Mouse (Mus musculus) midbrain, embryonic 12.5 days (tissue): ENCODE results near the gene Fxyd2. TPM values are rescaled to one million over a fixed set of nuclear protein-coding genes. Genes with fewer than 3 reads are reported as not detected.

Experiments used
- ATAC-seq: fragments of 200-750 bp; cut with Nextera tagmentation; 2 replicates; pipeline ENCODE4 v1.8.0; 2017; ENCODE audit warnings: low read depth, moderate TSS enrichment, moderate library complexity; ENCODE audit not compliant: low FRiP score
- H3K27ac ChIP-seq: fragments of 300-500 bp; sonication (generic); replicated peaks from 2 replicates; pipeline ENCODE4 v1.5.1; 2016; ENCODE audit warnings: mild to moderate bottlenecking
- H3K27me3 ChIP-seq: fragments of 300-500 bp; sonication (generic); 2 replicates; pipeline ENCODE4 v1.6.1; 2016; ENCODE audit warnings: mild to moderate bottlenecking
- H3K36me3 ChIP-seq: fragments of 300-500 bp; sonication (generic); 2 replicates; pipeline ENCODE4 v1.6.1; 2016
- H3K4me1 ChIP-seq: fragments of 300-500 bp; sonication (generic); 2 replicates; pipeline ENCODE4 v1.6.1; 2016
- H3K4me2 ChIP-seq: fragments of 300-500 bp; sonication (generic); replicated peaks from 2 replicates; pipeline ENCODE4 v1.6.1; 2016; ENCODE audit warnings: mild to moderate bottlenecking, moderate library complexity
- H3K4me3 ChIP-seq: fragments of 300-500 bp; sonication (generic); 2 replicates; pipeline ENCODE4 v1.5.1; 2016; ENCODE audit warnings: mild to moderate bottlenecking
- H3K9ac ChIP-seq: fragments of 300-500 bp; sonication (generic); replicated peaks from 2 replicates; pipeline ENCODE4 v1.6.1; 2016; ENCODE audit warnings: mild to moderate bottlenecking, moderate library complexity
- H3K9me3 ChIP-seq: fragments of 300-500 bp; sonication (generic); 2 replicates; pipeline ENCODE4 v1.6.1; 2016; ENCODE audit warnings: mild to moderate bottlenecking
- WGBS: fragments of 180-500 bp; shearing (Covaris S2); methylation state at CpG from one replicate; pipeline ENCODE4 v1.1.7; 2016; 5-methylcytosine and 5-hydroxymethylcytosine counted together
- polyA plus RNA-seq: library from polyadenylated mRNA; unstranded; fragments of >200 nt; fragmentation: Nextera tagmentation; extraction: Ambion mirVana; gene quantifications from 2 replicates; pipeline ENCODE4 v1.2.1, GENCODE M21; 2016

Fxyd2 gene
- polyA plus RNA-seq, 1 experiment from 2014 or later: 2.9 TPM

GRCm38 (mm10) chr9:45412700-45413477, 13.4 kb downstream of the Fxyd2 start:
- Histone ChIP-seq H3K4me1 (0 out of 2 replicates have a peak, but pooled peaks cover 5% of the 10 kb centered on the region), H3K4me2 (no peak overlapping the region), H3K27me3 (peaks cover 15% of the 10 kb centered on the region), H3K27ac (no peak overlapping the region), H3K9ac (no peak overlapping the region), H3K4me3 (no peak overlapping the region), H3K36me3 (no peaks in the 10 kb centered on the region), H3K9me3 (no peaks in the 10 kb centered on the region)
- no peak for ATAC-seq
- 70% methylated on average over 4 of the region's 4 CpGs for WGBS

- H3K4me3 ChIP-seq: no peak overlapping the region
- H3K36me3 ChIP-seq: no peaks in the 10 kb centered on the region
- no peaks in the 10 kb centered on the region for H3K9me3 ChIP-seq
- no peak overlapping the region for H3K4me2 ChIP-seq
- no peak overlapping the region for H3K27ac ChIP-seq
- 0 out of 2 replicates have a peak, but pooled peaks cover 4% of the 10 kb centered on the region for H3K4me1 ChIP-seq
- 58% methylated on average over 5 of the region's 5 CpGs for WGBS
- H3K27me3 ChIP-seq: peaks cover 18% of the 10 kb centered on the region
- ATAC-seq: no peak
- no peak overlapping the region for H3K9ac ChIP-seq
Observed at GRCm38 (mm10) chr9:45413478-45414140, 14.1 kb downstream of the Fxyd2 start.

GRCm38 (mm10) chr9:45415912-45416311, 16.4 kb downstream of the Fxyd2 start:
- H3K9me3 ChIP-seq: no peaks in the 10 kb centered on the region
- 0 out of 2 replicates have a peak, but pooled peaks cover 4% of the 10 kb centered on the region for H3K4me1 ChIP-seq
- ATAC-seq: no peak
- WGBS: 43% methylated on average over 4 of the region's 4 CpGs
- H3K4me2 ChIP-seq: no peak overlapping the region
- peaks cover 12% of the 10 kb centered on the region for H3K27me3 ChIP-seq
- no peaks in the 10 kb centered on the region for H3K36me3 ChIP-seq
- no peak overlapping the region for H3K27ac ChIP-seq
- no peak overlapping the region for H3K4me3 ChIP-seq
- H3K9ac ChIP-seq: no peak overlapping the region

GRCm38 (mm10) chr9:45417245-45417644, 17.8 kb downstream of the Fxyd2 start:
- no peak for ATAC-seq
- H3K4me1 ChIP-seq: no peaks in the 10 kb centered on the region
- no peak overlapping the region for H3K4me2 ChIP-seq
- H3K36me3 ChIP-seq: no peaks in the 10 kb centered on the region
- no peaks in the 10 kb centered on the region for H3K9me3 ChIP-seq
- H3K27ac ChIP-seq: no peak overlapping the region
- no peak overlapping the region for H3K9ac ChIP-seq
- peaks cover 17% of the 10 kb centered on the region for H3K27me3 ChIP-seq
- 32% methylated on average over 8 of the region's 8 CpGs for WGBS
- H3K4me3 ChIP-seq: no peak overlapping the region

- no peak overlapping the region for H3K4me2 ChIP-seq
- no peak overlapping the region for H3K9ac ChIP-seq
- no peaks in the 10 kb centered on the region for H3K4me1 ChIP-seq
- no peaks in the 10 kb centered on the region for H3K9me3 ChIP-seq
- H3K27ac ChIP-seq: no peak overlapping the region
- no peak overlapping the region for H3K4me3 ChIP-seq
- H3K36me3 ChIP-seq: no peaks in the 10 kb centered on the region
- no peak for ATAC-seq
- peaks cover 14% of the 10 kb centered on the region for H3K27me3 ChIP-seq
- 62% methylated on average over 8 of the region's 8 CpGs for WGBS
Observed at GRCm38 (mm10) chr9:45418252-45418651, 18.8 kb downstream of the Fxyd2 start.

GRCm38 (mm10) chr9:45421209-45421608, 21.7 kb downstream of the Fxyd2 start:
- no peak overlapping the region for H3K4me3 ChIP-seq
- no peaks in the 10 kb centered on the region for H3K9me3 ChIP-seq
- ATAC-seq: no peak
- no peak overlapping the region for H3K27ac ChIP-seq
- H3K9ac ChIP-seq: no peak overlapping the region
- peaks cover 16% of the 10 kb centered on the region for H3K27me3 ChIP-seq
- H3K4me1 ChIP-seq: no peaks in the 10 kb centered on the region
- 64% methylated on average over 8 of the region's 8 CpGs for WGBS
- no peak overlapping the region for H3K4me2 ChIP-seq
- H3K36me3 ChIP-seq: no peaks in the 10 kb centered on the region

- Histone ChIP-seq H3K27ac (no peak overlapping the region), H3K27me3 (peaks cover 27% of the 10 kb centered on the region), H3K9ac (no peak overlapping the region), H3K4me3 (no peak overlapping the region), H3K36me3 (no peaks in the 10 kb centered on the region), H3K9me3 (no peaks in the 10 kb centered on the region), H3K4me1 (no peaks in the 10 kb centered on the region), H3K4me2 (no peak overlapping the region)
- no peak for ATAC-seq
- WGBS: 79% methylated on average over 7 of the region's 7 CpGs
Observed at GRCm38 (mm10) chr9:45422761-45423298, 23.4 kb downstream of the Fxyd2 start.

- no peaks in the 10 kb centered on the region for H3K9me3 ChIP-seq
Observed at GRCm38 (mm10) chr9:45426456-45426855, 27.0 kb downstream of the Fxyd2 start, which contains the start of gene Dscaml1. Gene Dscaml1 (plus strand): TSS chr9:45426628.

GRCm38 (mm10) chr9:45429392-45429791, 29.9 kb downstream of the Fxyd2 start:
- Histone ChIP-seq H3K9me3 (no peaks in the 10 kb centered on the region), H3K36me3 (no peaks in the 10 kb centered on the region), H3K4me3 (no peak overlapping the region), H3K4me2 (no peak overlapping the region), H3K9ac (no peak overlapping the region), H3K4me1 (peaks cover 29% of the 10 kb centered on the region), H3K27me3 (peaks cover 66% of the 10 kb centered on the region), H3K27ac (no peak overlapping the region)
- WGBS: 33% methylated on average over 5 of the region's 5 CpGs
- ATAC-seq: no peak

More at GRCm38 (mm10) chr9:45426456-45426855, 27.0 kb downstream of the Fxyd2 start, which contains the start of gene Dscaml1:
- H3K36me3 ChIP-seq: no peaks in the 10 kb centered on the region
- no peak within 1 kb of the TSS for H3K4me3 ChIP-seq
- ATAC-seq: no peak
- H3K27ac ChIP-seq: no peak within 1 kb of the TSS
- H3K4me1 ChIP-seq: peaks cover 9% of the 10 kb centered on the region
- H3K27me3 ChIP-seq: peaks cover 46% of the 10 kb centered on the region
- no peak within 1 kb of the TSS for H3K9ac ChIP-seq
- 81% methylated on average over 4 of the region's 4 CpGs for WGBS
- no peak within 1 kb of the TSS for H3K4me2 ChIP-seq

- peak overlapping the region; percentile 37 for H3K9ac ChIP-seq
- peaks cover 34% of the 10 kb centered on the region for H3K4me1 ChIP-seq
- H3K27ac ChIP-seq: no peak overlapping the region
- no peak; the same call in 1 of the 2 replicates for ATAC-seq
- peak overlapping the region; percentile 45 for H3K4me3 ChIP-seq
- no peaks in the 10 kb centered on the region for H3K36me3 ChIP-seq
- 2% methylated on average over 50 of the region's 54 CpGs for WGBS
- no peaks in the 10 kb centered on the region for H3K9me3 ChIP-seq
- peak overlapping the region; percentile 61 for H3K4me2 ChIP-seq
- H3K27me3 ChIP-seq: peaks cover 66% of the 10 kb centered on the region
Observed at GRCm38 (mm10) chr9:45429951-45430697, 30.7 kb downstream of the Fxyd2 start.

GRCm38 (mm10) chr9:45430698-45430959, 31.2 kb downstream of the Fxyd2 start:
- H3K9ac ChIP-seq: peak overlapping the region; percentile 37
- H3K4me2 ChIP-seq: peak overlapping the region; percentile 61
- no peak for ATAC-seq
- H3K4me3 ChIP-seq: peak overlapping the region; percentile 45
- no peak overlapping the region for H3K27ac ChIP-seq
- 3% methylated on average over 13 of the region's 17 CpGs for WGBS
- no peaks in the 10 kb centered on the region for H3K9me3 ChIP-seq
- peaks cover 66% of the 10 kb centered on the region for H3K27me3 ChIP-seq
- no peaks in the 10 kb centered on the region for H3K36me3 ChIP-seq
- H3K4me1 ChIP-seq: peaks cover 34% of the 10 kb centered on the region
